Mouse (Mus musculus): ENCODE data around the gene Itga7. TPM values are rescaled to one million over a fixed set of nuclear protein-coding genes. Genes with fewer than 3 reads are reported as not detected.
A peak's percentile ranks its signal among the peaks of the same experiment; 100 is the strongest.
"Not testable (repeated sequence)": the region's sequence is repeated elsewhere in the genome, so short reads cannot be mapped to it uniquely, and the experiment has no call there.

The Itga7 gene
- total and polyA plus RNA-seq, 2 experiments from 2014 or later, result 22.7 to 41.4 TPM

GRCm38 (mm10) chr10:128972841-128973240, 39.2 kb downstream of the Itga7 start:
- Histone ChIP-seq H3K9me3 (replicated peaks; ENCODE audit: control insufficient read depth, low read length) (no peaks in the 10 kb centered on the region), H3K36me3 (replicated peaks; ENCODE audit: control insufficient read depth, insufficient read depth, low read length) (no peaks in the 10 kb centered on the region), H3K27ac (ENCODE audit: low read depth) (no peak overlapping the region), H3K4me3 (ENCODE audit: low read depth, low read length) (no peak overlapping the region), H3K9ac (replicated peaks; ENCODE audit: low read depth, low read length) (no peak overlapping the region), H3K4me2 (ENCODE audit: low read depth, low read length) (no peak overlapping the region), H3K4me1 (ENCODE audit: control insufficient read depth, insufficient read depth) (no peaks in the 10 kb centered on the region), H3K27me3 (ENCODE audit: control insufficient read depth, insufficient read depth, low read length) (no peaks in the 10 kb centered on the region)
- DNase-seq (ENCODE audit: low spot score), result no peak
- TF ChIP-seq CTCF (IDR thresholded peaks at IDR 0.05; ENCODE audit: low read depth), result no peak
- TF ChIP-seq EP300 (IDR thresholded peaks at IDR 0.05; ENCODE audit: low read depth), result no peak
- no peak for ATAC-seq (ENCODE audit: insufficient read depth, low read depth)
- 65% methylated on average over 4 of the region's 4 CpGs for WGBS

GRCm38 (mm10) chr10:128976395-128976794, 42.8 kb downstream of the Itga7 start:
- Histone ChIP-seq H3K4me3 (ENCODE audit: low read depth, low read length) (no peak overlapping the region), H3K4me1 (ENCODE audit: control insufficient read depth, insufficient read depth) (no peaks in the 10 kb centered on the region), H3K9ac (replicated peaks; ENCODE audit: low read depth, low read length) (no peak overlapping the region), H3K9me3 (replicated peaks; ENCODE audit: control insufficient read depth, low read length) (no peaks in the 10 kb centered on the region), H3K27me3 (ENCODE audit: control insufficient read depth, insufficient read depth, low read length) (no peaks in the 10 kb centered on the region), H3K4me2 (ENCODE audit: low read depth, low read length) (no peak overlapping the region), H3K27ac (ENCODE audit: low read depth) (no peak overlapping the region), H3K36me3 (replicated peaks; ENCODE audit: control insufficient read depth, insufficient read depth, low read length) (no peaks in the 10 kb centered on the region)
- no peak for DNase-seq (ENCODE audit: low spot score)
- no peak for ATAC-seq (ENCODE audit: insufficient read depth, low read depth)
- WGBS, result 33% methylated on average over 3 of the region's 3 CpGs
- TF ChIP-seq CTCF (IDR thresholded peaks at IDR 0.05; ENCODE audit: low read depth) (no peak), EP300 (IDR thresholded peaks at IDR 0.05; ENCODE audit: low read depth) (no peak)

DNA sequence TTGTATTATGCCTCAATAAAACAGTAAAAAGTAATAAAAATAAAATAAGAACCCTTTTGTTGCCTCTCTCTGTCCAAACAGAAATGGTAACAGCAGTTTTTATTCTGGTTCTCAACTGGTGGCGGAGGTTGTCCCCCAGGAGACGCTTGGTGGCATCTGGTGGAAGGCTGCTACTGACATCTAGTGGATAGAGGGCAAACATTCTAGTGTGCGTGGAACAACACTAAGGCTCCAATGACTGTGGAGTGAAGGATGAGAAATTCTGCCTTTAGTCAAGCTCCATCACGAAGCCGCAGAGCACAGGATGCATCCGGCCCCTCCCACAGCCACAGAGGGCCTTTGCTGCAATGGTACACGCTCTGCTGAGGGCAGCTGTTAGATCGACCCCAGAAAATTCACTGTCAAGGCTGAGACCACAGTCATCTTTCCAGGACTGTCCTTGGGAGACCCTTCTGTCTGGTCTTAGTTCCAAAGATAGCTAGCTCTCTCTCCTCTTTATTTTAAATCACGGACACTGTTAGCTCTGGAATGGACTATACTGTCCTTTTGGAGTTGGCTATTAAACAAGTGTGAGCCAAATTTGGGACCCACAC, 44.0 kb downstream of the Itga7 start:
- DNase-seq (ENCODE audit: low spot score) (peak; percentile 74), ATAC-seq (ENCODE audit: insufficient read depth, low read depth) (peak; percentile 80)
- H3K4me3 ChIP-seq (ENCODE audit: low read depth, low read length), result no peak overlapping the region
- no peaks in the 10 kb centered on the region for H3K36me3 ChIP-seq (replicated peaks; ENCODE audit: control insufficient read depth, insufficient read depth, low read length)
- H3K27me3 ChIP-seq (ENCODE audit: control insufficient read depth, insufficient read depth, low read length), result no peaks in the 10 kb centered on the region
- H3K9ac ChIP-seq (replicated peaks; ENCODE audit: low read depth, low read length), result no peak overlapping the region
- H3K27ac ChIP-seq (ENCODE audit: low read depth), result no peak overlapping the region
- TF ChIP-seq CTCF (IDR thresholded peaks at IDR 0.05; ENCODE audit: low read depth), result peak; percentile 92
- TF ChIP-seq EP300 (IDR thresholded peaks at IDR 0.05; ENCODE audit: low read depth), result no peak
- H3K9me3 ChIP-seq (replicated peaks; ENCODE audit: control insufficient read depth, low read length), result no peaks in the 10 kb centered on the region
- no peak overlapping the region for H3K4me2 ChIP-seq (ENCODE audit: low read depth, low read length)
- no peaks in the 10 kb centered on the region for H3K4me1 ChIP-seq (ENCODE audit: control insufficient read depth, insufficient read depth)
- WGBS, result 19% methylated on average over 9 of the region's 9 CpGs

- H3K9me3 ChIP-seq (replicated peaks; ENCODE audit: control insufficient read depth, low read length), result no peaks in the 10 kb centered on the region
- H3K4me3 ChIP-seq (ENCODE audit: low read depth, low read length), result no peak overlapping the region
- peak; percentile 20 for DNase-seq (ENCODE audit: low spot score)
- no peak overlapping the region for H3K9ac ChIP-seq (replicated peaks; ENCODE audit: low read depth, low read length)
- ATAC-seq (ENCODE audit: insufficient read depth, low read depth), result peak; percentile 62
- TF ChIP-seq CTCF (IDR thresholded peaks at IDR 0.05; ENCODE audit: low read depth), result no peak
- no peak for TF ChIP-seq EP300 (IDR thresholded peaks at IDR 0.05; ENCODE audit: low read depth)
- no peak overlapping the region for H3K27ac ChIP-seq (ENCODE audit: low read depth)
- H3K36me3 ChIP-seq (replicated peaks; ENCODE audit: control insufficient read depth, insufficient read depth, low read length), result no peaks in the 10 kb centered on the region
- H3K4me2 ChIP-seq (ENCODE audit: low read depth, low read length), result no peak overlapping the region
- no peaks in the 10 kb centered on the region for H3K4me1 ChIP-seq (ENCODE audit: control insufficient read depth, insufficient read depth)
- WGBS, result 52% methylated on average over 3 of the region's 3 CpGs
- no peaks in the 10 kb centered on the region for H3K27me3 ChIP-seq (ENCODE audit: control insufficient read depth, insufficient read depth, low read length)
Measured at GRCm38 (mm10) chr10:128980644-128981365, 47.2 kb downstream of the Itga7 start.

GRCm38 (mm10) chr10:128989131-128989530, 55.5 kb downstream of the Itga7 start, which contains the start of gene Olfr9:
TSS of gene Olfr9 (plus strand) at chr10:128989431.
- H3K4me3 ChIP-seq (ENCODE audit: low read depth, low read length); ATAC-seq (ENCODE audit: insufficient read depth, low read depth); H3K27ac ChIP-seq (ENCODE audit: low read depth); H3K9me3 ChIP-seq (replicated peaks; ENCODE audit: control insufficient read depth, low read length); H3K27me3 ChIP-seq (ENCODE audit: control insufficient read depth, insufficient read depth, low read length); H3K36me3 ChIP-seq (replicated peaks; ENCODE audit: control insufficient read depth, insufficient read depth, low read length); H3K4me2 ChIP-seq (ENCODE audit: low read depth, low read length); DNase-seq (ENCODE audit: low spot score); H3K9ac ChIP-seq (replicated peaks; ENCODE audit: low read depth, low read length); H3K4me1 ChIP-seq (ENCODE audit: control insufficient read depth, insufficient read depth): not testable (repeated sequence)
- 25% methylated on average over 1 of the region's 1 CpGs for WGBS

- not testable (repeated sequence) for H3K4me3 ChIP-seq (ENCODE audit: low read depth, low read length); H3K27me3 ChIP-seq (ENCODE audit: control insufficient read depth, insufficient read depth, low read length); H3K9ac ChIP-seq (replicated peaks; ENCODE audit: low read depth, low read length); H3K27ac ChIP-seq (ENCODE audit: low read depth); H3K4me1 ChIP-seq (ENCODE audit: control insufficient read depth, insufficient read depth); DNase-seq (ENCODE audit: low spot score); H3K36me3 ChIP-seq (replicated peaks; ENCODE audit: control insufficient read depth, insufficient read depth, low read length); H3K9me3 ChIP-seq (replicated peaks; ENCODE audit: control insufficient read depth, low read length); H3K4me2 ChIP-seq (ENCODE audit: low read depth, low read length); ATAC-seq (ENCODE audit: insufficient read depth, low read depth)
- WGBS, result 47% methylated on average over 7 of the region's 10 CpGs
Measured at GRCm38 (mm10) chr10:128990129-128990850, 56.7 kb downstream of the Itga7 start.

Data from heart, postnatal 0 days (tissue).